Mouse (Mus musculus) embryonic facial prominence, embryonic 15.5 days (tissue): ENCODE measurements at regions not wholly inside any gene's neighbourhood (a gene's known extent, or its start where the extent isn't known, plus 50 kb on each side); places are given as distances from the start of the nearest gene placed in this dataset.
A peak's percentile ranks its signal among the peaks of the same experiment; 100 is the strongest.

Experiments
- ATAC-seq: fragments of 200-750 bp; cut with Nextera tagmentation; 2 replicates; pipeline ENCODE4 v1.8.0; 2017; ENCODE audit warnings: low read depth, moderate TSS enrichment; ENCODE audit not compliant: insufficient number of reproducible peaks, low FRiP score, low TSS enrichment
- H3K27ac ChIP-seq: fragments of 300-500 bp; sonication (generic); replicated peaks from 2 replicates; pipeline ENCODE4 v1.5.1; 2015; ENCODE audit warnings: mild to moderate bottlenecking, inconsistent platforms
- H3K27me3 ChIP-seq: fragments of 300-500 bp; sonication (generic); 2 replicates; pipeline ENCODE4 v1.6.1; 2015; ENCODE audit warnings: inconsistent platforms
- H3K36me3 ChIP-seq: fragments of 300-500 bp; sonication (generic); 2 replicates; pipeline ENCODE4 v1.6.1; 2015; ENCODE audit warnings: mild to moderate bottlenecking, inconsistent platforms
- H3K4me1 ChIP-seq: fragments of 300-500 bp; sonication (generic); 2 replicates; pipeline ENCODE4 v1.6.1; 2015; ENCODE audit warnings: inconsistent platforms
- H3K4me2 ChIP-seq: fragments of 300-500 bp; sonication (generic); replicated peaks from 2 replicates; pipeline ENCODE4 v1.6.1; 2015; ENCODE audit warnings: mild to moderate bottlenecking, inconsistent platforms
- H3K4me3 ChIP-seq: fragments of 300-500 bp; sonication (generic); replicated peaks from 2 replicates; pipeline ENCODE4 v1.5.1; 2015; ENCODE audit warnings: mild to moderate bottlenecking, inconsistent platforms
- H3K9ac ChIP-seq: fragments of 300-500 bp; sonication (generic); 2 replicates; pipeline ENCODE4 v1.6.1; 2015; ENCODE audit warnings: inconsistent platforms
- H3K9me3 ChIP-seq: fragments of 300-500 bp; sonication (generic); replicated peaks from 2 replicates; pipeline ENCODE4 v1.6.1; 2016; ENCODE audit warnings: inconsistent platforms
- WGBS: fragments of 180-500 bp; shearing (Covaris S2); methylation state at CpG from one replicate; pipeline ENCODE4 v1.1.7; 2015; 5-methylcytosine and 5-hydroxymethylcytosine counted together

DNA sequence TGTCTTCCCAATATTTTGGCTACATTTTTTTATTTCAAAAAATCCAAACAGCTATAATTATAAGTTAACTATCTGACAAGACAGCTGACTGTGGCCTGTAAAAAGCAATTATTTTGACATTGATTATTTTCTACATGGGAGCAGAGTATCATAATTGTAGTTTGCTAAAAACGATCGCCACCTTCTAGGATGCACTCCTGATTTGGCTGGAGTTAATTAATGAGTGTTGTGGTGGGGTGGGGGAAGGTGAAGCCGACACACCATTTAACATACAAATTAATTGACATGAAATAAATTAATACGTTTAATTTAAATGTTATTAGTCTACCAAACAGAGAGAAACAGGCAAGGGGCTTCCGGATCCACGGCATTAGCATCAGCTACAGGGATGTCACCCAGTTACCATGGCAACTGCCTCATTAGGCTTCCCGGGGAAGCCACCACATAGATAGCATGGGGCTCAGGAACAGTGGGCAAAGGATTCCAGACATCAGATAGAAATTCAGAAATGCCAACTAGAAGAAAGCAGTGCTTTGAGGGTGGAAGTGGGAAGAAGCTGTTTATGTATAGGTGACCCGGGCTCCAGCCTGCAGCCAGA is 255.9 kb downstream of the Prdm2 start:
- Histone ChIP-seq H3K27ac (no peak overlapping the region), H3K27me3 (no peaks in the 10 kb centered on the region), H3K36me3 (no peaks in the 10 kb centered on the region), H3K4me3 (no peak overlapping the region), H3K4me1 (no peaks in the 10 kb centered on the region), H3K9me3 (no peaks in the 10 kb centered on the region), H3K4me2 (no peak overlapping the region), H3K9ac (no peak overlapping the region)
- WGBS = 64% methylated on average over 8 of the region's 8 CpGs
- no peak for ATAC-seq

DNA sequence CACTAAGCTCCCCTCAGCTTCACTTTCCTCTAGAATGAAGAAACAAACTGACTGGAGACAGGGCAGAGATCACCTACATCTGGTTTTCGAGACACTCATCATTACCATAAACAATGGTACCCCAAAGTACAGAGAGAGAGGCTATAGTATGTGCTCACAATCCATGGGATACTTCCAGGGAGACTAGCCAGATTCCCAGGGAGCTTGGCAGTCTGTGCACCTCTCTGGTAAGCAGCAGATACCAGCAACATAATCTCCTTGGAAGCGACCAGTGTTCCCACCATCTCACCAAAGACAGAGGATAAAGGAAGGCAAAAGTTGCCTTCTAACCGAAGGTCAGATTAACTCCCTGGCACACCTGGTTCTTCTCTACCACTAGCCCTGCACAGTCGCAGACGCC is 256.4 kb downstream of the Prdm2 start:
- H3K27me3 ChIP-seq = no peaks in the 10 kb centered on the region
- no peaks in the 10 kb centered on the region for H3K36me3 ChIP-seq
- H3K4me2 ChIP-seq = no peak overlapping the region
- no peak for ATAC-seq
- no peak overlapping the region for H3K9ac ChIP-seq
- H3K4me3 ChIP-seq = no peak overlapping the region
- no peaks in the 10 kb centered on the region for H3K9me3 ChIP-seq
- WGBS = 83% methylated on average over 5 of the region's 5 CpGs
- no peaks in the 10 kb centered on the region for H3K4me1 ChIP-seq
- no peak overlapping the region for H3K27ac ChIP-seq

DNA sequence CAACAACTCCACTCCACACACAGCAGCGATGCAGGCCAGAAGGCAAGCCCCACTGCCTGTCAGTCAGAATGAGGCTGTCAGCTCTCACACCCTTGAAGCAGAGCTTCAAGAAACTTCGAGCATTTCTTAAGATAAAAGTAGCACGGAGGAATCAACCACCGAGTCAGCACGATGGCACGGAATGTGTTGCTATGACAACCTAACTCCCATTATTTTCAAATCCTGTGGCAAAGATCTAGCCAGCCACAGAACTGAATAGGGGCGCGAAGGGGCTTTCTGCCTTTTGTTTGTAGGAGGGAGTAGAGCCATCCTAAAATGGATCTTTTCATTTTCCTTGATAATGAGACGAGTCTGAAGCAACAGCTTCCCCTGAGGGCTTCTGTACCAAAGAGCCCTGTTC is 259.1 kb downstream of the Prdm2 start:
- H3K4me2 ChIP-seq = no peak overlapping the region
- H3K4me1 ChIP-seq = no peaks in the 10 kb centered on the region
- no peak for ATAC-seq
- H3K9ac ChIP-seq = no peak overlapping the region
- H3K27me3 ChIP-seq = no peaks in the 10 kb centered on the region
- H3K27ac ChIP-seq = no peak overlapping the region
- H3K9me3 ChIP-seq = no peaks in the 10 kb centered on the region
- no peaks in the 10 kb centered on the region for H3K36me3 ChIP-seq
- H3K4me3 ChIP-seq = no peak overlapping the region
- WGBS = 46% methylated on average over 9 of the region's 9 CpGs

DNA sequence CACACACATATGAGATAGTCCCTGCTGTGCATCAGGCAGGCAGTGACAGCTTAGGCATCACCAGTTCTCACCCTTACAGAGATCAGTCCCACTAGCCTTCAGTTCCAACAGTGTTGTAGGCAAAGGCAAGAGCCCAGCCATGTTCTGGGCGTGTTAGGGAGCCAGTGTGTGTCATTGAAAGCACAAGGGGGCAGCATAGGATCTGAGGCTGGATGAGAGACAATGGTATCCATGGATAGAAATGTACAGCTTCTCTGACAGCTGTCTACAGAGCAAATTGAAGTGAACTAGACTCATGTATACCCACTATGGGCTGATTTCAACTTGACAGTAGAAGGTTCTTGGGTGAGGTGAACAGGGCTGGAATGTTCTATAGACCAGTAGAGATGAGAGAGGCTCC is 259.9 kb downstream of the Prdm2 start:
- H3K27me3 ChIP-seq = no peaks in the 10 kb centered on the region
- no peak overlapping the region for H3K4me2 ChIP-seq
- WGBS = 45% methylated on average over 1 of the region's 1 CpGs
- H3K4me3 ChIP-seq = no peak overlapping the region
- no peaks in the 10 kb centered on the region for H3K9me3 ChIP-seq
- H3K36me3 ChIP-seq = no peaks in the 10 kb centered on the region
- H3K27ac ChIP-seq = no peak overlapping the region
- no peak for ATAC-seq
- no peak overlapping the region for H3K9ac ChIP-seq
- H3K4me1 ChIP-seq = no peaks in the 10 kb centered on the region

DNA sequence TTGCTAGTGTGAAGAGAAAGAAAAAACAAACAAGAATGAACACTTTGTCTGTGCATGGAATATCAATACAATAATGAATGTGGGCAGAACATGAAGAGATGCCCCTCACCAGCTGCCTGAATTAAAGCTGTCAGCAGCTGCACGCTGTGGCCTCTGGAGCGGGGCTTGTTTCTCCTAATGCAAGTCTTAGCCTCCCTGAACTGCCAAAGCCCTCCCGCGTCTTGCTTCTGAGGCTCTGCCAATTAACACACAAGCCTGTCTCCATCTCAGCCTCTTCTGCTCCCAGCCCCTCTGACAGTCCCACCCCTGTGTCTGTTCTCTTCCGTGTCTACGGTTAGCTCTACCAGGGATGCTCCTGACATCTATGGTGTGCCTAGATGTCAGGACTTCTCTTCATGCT is 265.1 kb downstream of the Prdm2 start:
- ATAC-seq = no peak
- Histone ChIP-seq H3K27me3 (no peaks in the 10 kb centered on the region), H3K4me2 (no peak overlapping the region), H3K27ac (no peak overlapping the region), H3K9ac (no peak overlapping the region), H3K36me3 (no peaks in the 10 kb centered on the region), H3K9me3 (no peaks in the 10 kb centered on the region), H3K4me1 (no peaks in the 10 kb centered on the region), H3K4me3 (no peak overlapping the region)
- WGBS = 59% methylated on average over 6 of the region's 6 CpGs

DNA sequence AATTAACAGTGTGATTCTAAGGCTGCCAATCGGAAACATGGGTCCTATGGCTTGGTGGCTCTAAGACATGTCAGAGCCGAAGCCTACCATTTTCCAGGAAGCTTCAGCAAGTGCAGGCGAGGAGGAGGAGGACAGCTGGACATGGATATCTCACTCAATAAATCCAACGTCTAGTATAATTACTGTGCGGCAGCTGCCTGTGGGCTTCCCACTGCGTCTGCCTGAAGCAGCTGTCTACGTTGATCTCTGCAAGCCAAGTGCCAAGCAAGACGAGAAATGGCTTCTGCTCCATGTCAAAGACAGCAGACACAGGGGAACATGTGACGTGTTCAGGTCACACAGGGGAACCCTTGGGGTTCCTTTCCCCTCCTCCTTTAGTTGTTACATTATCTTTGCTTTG is 279.2 kb downstream of the Prdm2 start:
- no peaks in the 10 kb centered on the region for H3K36me3 ChIP-seq
- H3K4me3 ChIP-seq = no peak overlapping the region
- no peak overlapping the region for H3K4me2 ChIP-seq
- H3K27me3 ChIP-seq = no peaks in the 10 kb centered on the region
- H3K27ac ChIP-seq = no peak overlapping the region
- H3K4me1 ChIP-seq = no peaks in the 10 kb centered on the region
- H3K9ac ChIP-seq = no peak overlapping the region
- WGBS = 68% methylated on average over 9 of the region's 9 CpGs
- no peaks in the 10 kb centered on the region for H3K9me3 ChIP-seq
- no peak for ATAC-seq

DNA sequence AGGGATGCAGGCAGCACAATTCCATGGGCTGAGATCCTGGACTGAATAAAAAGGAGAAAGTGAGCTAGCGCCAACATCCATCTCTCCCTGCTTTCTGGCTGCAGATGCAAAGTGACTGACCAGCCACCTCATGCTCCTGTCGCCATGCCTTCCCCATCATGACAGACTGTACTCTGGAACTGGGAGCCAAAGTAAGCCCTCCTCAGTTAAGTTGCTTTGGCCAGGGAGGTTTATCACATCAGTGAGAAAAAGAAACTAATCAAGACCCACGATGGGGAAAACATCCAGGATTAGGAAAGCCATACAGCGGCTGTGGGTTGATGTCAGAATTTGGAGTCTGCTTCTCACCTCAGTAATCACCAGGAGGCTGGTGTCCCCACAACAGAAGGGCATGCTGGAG is 283.6 kb downstream of the Prdm2 start:
- WGBS = 89% methylated on average over 4 of the region's 4 CpGs
- Histone ChIP-seq H3K27ac (no peak overlapping the region), H3K27me3 (no peaks in the 10 kb centered on the region), H3K4me3 (no peak overlapping the region), H3K36me3 (no peaks in the 10 kb centered on the region), H3K9ac (no peak overlapping the region), H3K4me1 (no peaks in the 10 kb centered on the region), H3K4me2 (no peak overlapping the region), H3K9me3 (no peaks in the 10 kb centered on the region)
- no peak for ATAC-seq

DNA sequence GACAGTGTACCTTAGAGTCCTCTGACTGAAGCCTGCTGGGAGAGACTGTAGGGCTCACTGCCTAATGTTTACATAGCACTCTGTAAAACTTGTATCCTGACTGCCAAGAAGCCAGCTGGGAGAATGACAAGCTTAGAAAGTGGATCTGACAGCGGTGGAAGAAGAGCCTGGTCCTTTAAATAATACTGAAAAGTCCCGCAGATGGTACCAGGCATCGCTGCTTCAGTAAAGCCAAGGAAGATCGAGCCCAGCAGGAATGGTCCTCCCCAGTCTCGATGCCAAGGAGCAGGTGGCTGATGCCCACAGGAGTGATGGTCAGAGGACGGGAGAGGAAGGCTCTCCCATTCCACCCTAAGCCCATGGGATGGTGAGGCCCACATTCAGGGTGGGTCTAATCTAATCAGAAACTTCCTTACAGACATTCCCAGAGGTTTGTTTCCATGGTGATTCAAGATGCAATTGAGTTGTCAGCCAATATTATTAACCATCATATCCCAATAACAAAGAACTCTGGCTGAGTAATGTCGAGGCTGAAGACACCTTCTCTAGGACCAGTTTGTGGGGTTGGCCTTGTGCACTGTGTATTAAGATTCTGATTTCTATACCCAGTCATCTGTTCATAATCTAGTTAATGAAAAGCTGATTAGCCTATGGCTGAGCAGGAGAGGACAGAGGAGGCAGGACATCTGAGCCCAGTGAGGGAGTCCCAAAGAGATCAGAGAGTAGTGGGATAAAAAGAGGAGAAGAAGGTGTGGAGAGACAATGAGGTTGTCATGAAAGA is 285.3 kb downstream of the Prdm2 start:
- H3K4me2 ChIP-seq = no peak overlapping the region
- ATAC-seq = no peak
- H3K9ac ChIP-seq = no peak overlapping the region
- H3K36me3 ChIP-seq = no peaks in the 10 kb centered on the region
- H3K27ac ChIP-seq = no peak overlapping the region
- no peaks in the 10 kb centered on the region for H3K27me3 ChIP-seq
- no peak overlapping the region for H3K4me3 ChIP-seq
- WGBS = 83% methylated on average over 7 of the region's 7 CpGs
- no peaks in the 10 kb centered on the region for H3K9me3 ChIP-seq
- H3K4me1 ChIP-seq = no peaks in the 10 kb centered on the region

DNA sequence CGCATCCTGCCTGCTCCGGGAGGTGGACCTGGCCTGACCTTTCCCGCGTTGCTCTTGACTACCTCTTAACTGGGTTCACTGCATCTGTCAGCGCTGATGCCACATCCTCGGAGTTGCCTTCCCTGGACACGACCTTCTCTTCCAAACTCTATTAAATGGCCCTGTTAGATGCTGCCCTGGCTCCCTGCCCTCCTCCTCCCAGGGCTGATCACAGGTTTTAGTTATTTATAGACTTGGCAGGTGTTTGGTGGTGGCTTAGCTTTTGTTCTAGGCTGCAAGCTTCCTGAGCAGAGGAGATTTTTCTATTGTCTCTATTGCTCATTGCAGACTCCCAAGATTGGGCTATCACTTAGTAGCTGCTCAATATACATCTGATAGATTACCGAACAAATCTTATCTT is 287.7 kb downstream of the Prdm2 start:
- Histone ChIP-seq H3K27ac (no peak overlapping the region), H3K4me1 (no peaks in the 10 kb centered on the region), H3K4me3 (no peak overlapping the region), H3K9ac (no peak overlapping the region), H3K4me2 (no peak overlapping the region), H3K36me3 (no peaks in the 10 kb centered on the region), H3K9me3 (no peaks in the 10 kb centered on the region), H3K27me3 (no peaks in the 10 kb centered on the region)
- ATAC-seq = no peak
- 79% methylated on average over 8 of the region's 8 CpGs for WGBS

DNA sequence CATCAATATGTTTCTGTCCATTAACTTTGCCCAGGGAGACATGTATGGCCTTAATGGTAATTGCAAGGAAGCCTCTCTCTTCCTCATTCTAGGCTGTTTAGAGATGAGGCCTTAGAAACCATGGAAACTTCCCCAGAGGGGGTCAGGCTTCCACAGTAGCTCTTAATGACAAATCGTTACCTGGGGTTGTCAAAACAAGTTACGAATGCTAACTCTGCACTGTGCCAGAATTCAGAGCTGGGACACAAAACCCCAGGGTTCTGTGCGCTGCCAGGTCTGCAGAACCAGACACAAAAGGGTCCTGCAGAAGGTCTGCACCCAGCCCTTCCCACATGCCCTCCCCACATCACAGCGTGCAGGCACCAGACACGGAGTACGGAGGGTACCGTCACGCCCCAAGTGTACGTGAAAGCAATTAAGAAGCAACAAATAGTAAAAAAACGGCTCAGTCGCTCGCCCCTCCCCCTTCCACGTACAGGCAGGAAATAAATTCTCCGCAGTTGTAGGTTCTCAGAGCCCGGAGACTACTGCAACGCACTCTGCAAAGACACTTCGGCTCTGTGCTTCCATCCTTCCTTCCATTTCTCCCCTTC is 303.3 kb downstream of the Prdm2 start:
- no peak overlapping the region; the same call in 1 of the 2 replicates for H3K27ac ChIP-seq
- H3K4me1 ChIP-seq = peaks cover 6% of the 10 kb centered on the region; the same call in 1 of the 2 replicates
- ATAC-seq = no peak; the same call in 1 of the 2 replicates
- H3K27me3 ChIP-seq = no peaks in the 10 kb centered on the region
- peak overlapping the region; percentile 55 for H3K4me2 ChIP-seq
- H3K9ac ChIP-seq = no peak overlapping the region
- WGBS = 8% methylated on average over 17 of the region's 17 CpGs
- H3K4me3 ChIP-seq = peak overlapping the region; percentile 30
- H3K9me3 ChIP-seq = no peaks in the 10 kb centered on the region
- no peaks in the 10 kb centered on the region for H3K36me3 ChIP-seq

DNA sequence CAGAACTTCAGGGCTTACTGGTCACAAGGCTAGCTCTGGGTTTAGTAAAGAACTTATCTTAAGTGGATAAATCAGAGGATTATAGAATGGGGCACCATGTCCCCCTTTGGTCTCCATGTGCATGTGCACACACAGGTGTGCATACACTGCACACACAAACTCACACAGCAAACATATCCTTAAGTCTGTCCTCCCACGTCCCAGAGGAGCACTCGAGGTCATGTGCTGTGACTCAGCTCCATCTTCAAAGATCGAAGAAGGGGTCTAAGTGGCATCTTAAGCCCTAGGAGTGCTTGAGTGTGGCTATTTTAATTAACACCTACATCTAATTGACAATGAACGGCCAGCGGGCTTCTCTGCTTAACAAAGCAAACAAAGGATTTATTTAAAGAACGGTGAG is 304.0 kb downstream of the Prdm2 start:
- no peaks in the 10 kb centered on the region for H3K27me3 ChIP-seq
- no peaks in the 10 kb centered on the region for H3K9me3 ChIP-seq
- H3K4me1 ChIP-seq = peaks cover 6% of the 10 kb centered on the region; the same call in 1 of the 2 replicates
- no peak overlapping the region for H3K27ac ChIP-seq
- H3K36me3 ChIP-seq = no peaks in the 10 kb centered on the region
- no peak for ATAC-seq
- H3K4me3 ChIP-seq = no peak overlapping the region
- H3K4me2 ChIP-seq = no peak overlapping the region
- 61% methylated on average over 6 of the region's 6 CpGs for WGBS
- H3K9ac ChIP-seq = no peak overlapping the region
